Mouse (Mus musculus) forebrain, embryonic 12.5 days (tissue): ENCODE measurements at regions not wholly inside any gene's neighbourhood (a gene's known extent, or its start where the extent isn't known, plus 50 kb on each side); places are given as distances from the start of the nearest gene placed in this dataset. TPM values are rescaled to one million over a fixed set of nuclear protein-coding genes. Genes with fewer than 3 reads are reported as not detected.

Experiments
- ATAC-seq: fragments of 200-750 bp; cut with Nextera tagmentation; 2 replicates; pipeline ENCODE4 v1.8.0; 2017; ENCODE audit warnings: moderate TSS enrichment; ENCODE audit not compliant: low FRiP score
- H3K27ac ChIP-seq: fragments of 300-500 bp; sonication (generic); 2 replicates; pipeline ENCODE4 v1.5.1; 2016; ENCODE audit warnings: mild to moderate bottlenecking
- H3K27me3 ChIP-seq: fragments of 300-500 bp; sonication (generic); 2 replicates; pipeline ENCODE4 v1.6.1; 2016; ENCODE audit warnings: mild to moderate bottlenecking
- H3K36me3 ChIP-seq: fragments of 300-500 bp; sonication (generic); replicated peaks from 2 replicates; pipeline ENCODE4 v1.6.1; 2016; ENCODE audit warnings: mild to moderate bottlenecking
- H3K4me1 ChIP-seq: fragments of 300-500 bp; sonication (generic); 2 replicates; pipeline ENCODE4 v1.6.1; 2016
- H3K4me2 ChIP-seq: fragments of 300-500 bp; sonication (generic); 2 replicates; pipeline ENCODE4 v1.6.1; 2016; ENCODE audit warnings: mild to moderate bottlenecking, moderate library complexity
- H3K4me3 ChIP-seq: fragments of 300-500 bp; sonication (generic); replicated peaks from 2 replicates; pipeline ENCODE4 v1.5.1; 2016; ENCODE audit warnings: mild to moderate bottlenecking
- H3K9ac ChIP-seq: fragments of 300-500 bp; sonication (generic); 2 replicates; pipeline ENCODE4 v1.6.1; 2016; ENCODE audit warnings: mild to moderate bottlenecking
- H3K9me3 ChIP-seq: fragments of 300-500 bp; sonication (generic); 2 replicates; pipeline ENCODE4 v1.6.1; 2016
- WGBS: fragments of 180-500 bp; shearing (Covaris S2); methylation state at CpG from one replicate; pipeline ENCODE4 v1.1.7; 2016; 5-methylcytosine and 5-hydroxymethylcytosine counted together
- microRNA-seq: library from miRNA; unstranded; fragments of <30 nt; microRNA quantifications from one replicate; pipeline ENCODE4, GENCODE M21; 2017

GRCm38 (mm10) chr12:113427339-113427738 lies 62.0 kb upstream of the Adam6b start:
- Histone ChIP-seq H3K27ac (no peak overlapping the region), H3K4me1 (no peaks in the 10 kb centered on the region)
- 79% methylated on average over 4 of the region's 4 CpGs for WGBS

DNA sequence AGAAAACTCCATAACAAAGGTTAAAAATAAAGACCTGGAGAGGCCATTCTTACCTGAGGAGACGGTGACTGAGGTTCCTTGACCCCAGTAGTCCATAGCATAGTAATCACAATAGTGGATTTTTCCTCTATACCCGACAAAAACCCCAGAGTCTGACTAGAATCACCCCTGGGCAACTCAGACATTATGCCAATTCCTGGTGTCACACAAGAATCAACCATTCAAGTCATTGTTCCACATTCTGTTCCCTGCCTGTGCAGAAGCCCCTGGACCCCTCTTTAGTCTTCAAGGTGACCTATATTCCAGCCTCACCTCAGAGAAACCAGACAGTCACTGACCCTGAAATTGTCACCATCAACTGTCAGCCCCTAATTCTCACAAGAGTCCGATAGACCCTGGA lies 60.9 kb upstream of the Adam6b start:
- Histone ChIP-seq H3K9ac (no peak overlapping the region), H3K4me2 (no peak overlapping the region), H3K27me3 (no peaks in the 10 kb centered on the region), H3K36me3 (no peaks in the 10 kb centered on the region), H3K27ac (no peak overlapping the region), H3K4me3 (no peak overlapping the region), H3K4me1 (no peaks in the 10 kb centered on the region), H3K9me3 (peaks cover 21% of the 10 kb centered on the region)
- WGBS = 70% methylated on average over 3 of the region's 3 CpGs
- no peak for ATAC-seq

More at GRCm38 (mm10) chr12:113427339-113427738, 62.0 kb upstream of the Adam6b start:
- no peak overlapping the region for H3K4me2 ChIP-seq
- peaks cover 20% of the 10 kb centered on the region for H3K9me3 ChIP-seq
- H3K36me3 ChIP-seq = no peaks in the 10 kb centered on the region
- H3K9ac ChIP-seq = no peak overlapping the region
- no peak overlapping the region for H3K4me3 ChIP-seq
- no peaks in the 10 kb centered on the region for H3K27me3 ChIP-seq
- no peak for ATAC-seq

DNA sequence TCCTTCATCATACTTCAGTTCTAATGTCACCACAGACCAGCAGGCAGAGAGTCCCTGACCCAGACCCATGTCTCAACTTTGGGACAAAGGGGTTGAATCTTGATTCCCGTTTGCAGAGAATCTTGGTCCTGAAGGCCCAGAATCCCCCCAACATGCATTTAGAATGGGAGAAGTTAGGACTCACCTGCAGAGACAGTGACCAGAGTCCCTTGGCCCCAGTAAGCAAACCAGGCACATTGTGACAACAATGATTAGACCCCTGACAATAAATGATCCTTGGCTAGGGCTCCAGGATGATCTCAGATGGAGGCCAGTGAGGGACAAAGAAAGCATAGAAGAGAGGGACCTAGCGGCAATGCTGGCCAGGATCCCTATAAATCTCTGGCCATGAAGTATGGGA lies 60.4 kb upstream of the Adam6b start:
- Histone ChIP-seq H3K36me3 (no peaks in the 10 kb centered on the region), H3K27ac (no peak overlapping the region), H3K4me1 (no peaks in the 10 kb centered on the region), H3K9me3 (peaks cover 21% of the 10 kb centered on the region), H3K4me2 (no peak overlapping the region), H3K4me3 (no peak overlapping the region), H3K9ac (no peak overlapping the region), H3K27me3 (no peaks in the 10 kb centered on the region)
- no peak for ATAC-seq
- 82% methylated on average over 2 of the region's 2 CpGs for WGBS

DNA sequence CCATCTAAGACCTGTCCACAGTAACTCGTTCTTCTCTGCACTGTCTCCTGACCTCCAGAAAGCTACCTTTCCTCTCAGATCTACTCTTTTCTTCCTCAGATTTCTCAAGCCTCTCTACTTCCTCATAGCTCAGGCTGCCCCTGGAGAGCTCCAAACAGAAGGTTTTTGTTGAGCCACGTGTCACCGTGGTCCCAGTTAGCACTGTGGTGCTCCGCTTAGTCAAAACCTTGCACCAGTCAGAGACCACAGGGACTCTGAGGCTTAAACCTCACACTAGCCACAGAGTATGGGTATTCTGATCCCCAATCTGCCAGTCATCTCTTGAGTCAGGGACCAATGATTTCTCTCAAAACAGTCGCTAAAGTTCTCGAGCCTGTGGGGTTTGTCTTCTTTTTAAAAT lies 59.0 kb upstream of the Adam6b start:
- no peak overlapping the region for H3K4me2 ChIP-seq
- WGBS = 83% methylated on average over 6 of the region's 6 CpGs
- no peaks in the 10 kb centered on the region for H3K36me3 ChIP-seq
- no peak overlapping the region for H3K27ac ChIP-seq
- no peaks in the 10 kb centered on the region for H3K4me1 ChIP-seq
- peaks cover 16% of the 10 kb centered on the region for H3K9me3 ChIP-seq
- H3K9ac ChIP-seq = no peak overlapping the region
- H3K4me3 ChIP-seq = no peak overlapping the region
- no peak for ATAC-seq
- no peaks in the 10 kb centered on the region for H3K27me3 ChIP-seq

Small RNA genes lying in the stretch of these regions (microRNA-seq; reads per million reads assigned to microRNA genes)
- gene Gm22175 (not detected), gene Gm24022 (not detected), gene Gm25747 (not detected)
